Mouse (Mus musculus): Measurements from ENCODE around the gene Midn. TPM values are rescaled to one million over a fixed set of nuclear protein-coding genes. Genes with fewer than 3 reads are reported as not detected.

Gene Midn
- polyA plus RNA-seq, 1 experiment from 2014 or later: 29.5 TPM

- Histone ChIP-seq H3K4me2 (peak overlapping the region; percentile 92), H3K36me3 (replicated peaks) (no peaks in the 10 kb centered on the region), H3K9me3 (no peaks in the 10 kb centered on the region), H3K4me3 (peak overlapping the region; percentile 86), H3K4me1 (peaks cover 43% of the 10 kb centered on the region), H3K27me3 (replicated peaks) (no peaks in the 10 kb centered on the region), H3K27ac (peak overlapping the region; percentile 84), H3K9ac (peak overlapping the region; percentile 82)
- WGBS: under 1% methylated on average over 63 of the region's 63 CpGs
- 0 out of 2 replicates have a peak, but pooled peaks have one; percentile 4 for ATAC-seq (replicated peaks)
Observed at GRCm38 (mm10) chr10:80115944-80116335, 32.1 kb upstream of the Midn start.

GRCm38 (mm10) chr10:80116563-80116926, 31.5 kb upstream of the Midn start:
- under 1% methylated on average over 27 of the region's 27 CpGs for WGBS
- Histone ChIP-seq H3K4me2 (peak overlapping the region; percentile 92), H3K4me3 (peak overlapping the region; percentile 86), H3K27ac (no peak overlapping the region), H3K9me3 (no peaks in the 10 kb centered on the region), H3K36me3 (replicated peaks) (no peaks in the 10 kb centered on the region), H3K27me3 (replicated peaks) (no peaks in the 10 kb centered on the region), H3K9ac (peak overlapping the region; percentile 82), H3K4me1 (peaks cover 43% of the 10 kb centered on the region)
- ATAC-seq (replicated peaks): no peak

GRCm38 (mm10) chr10:80116927-80117691, 31.0 kb upstream of the Midn start:
- H3K36me3 ChIP-seq (replicated peaks): 0 out of 2 replicates have a peak, but pooled peaks cover 6% of the 10 kb centered on the region
- H3K27me3 ChIP-seq (replicated peaks): no peaks in the 10 kb centered on the region
- peak overlapping the region; percentile 92 for H3K4me2 ChIP-seq
- peaks cover 43% of the 10 kb centered on the region for H3K4me1 ChIP-seq
- peak overlapping the region; percentile 86 for H3K4me3 ChIP-seq
- ATAC-seq (replicated peaks): no peak
- H3K27ac ChIP-seq: peak overlapping the region; percentile 13; the same call in 1 of the 2 replicates
- H3K9me3 ChIP-seq: no peaks in the 10 kb centered on the region
- 6% methylated on average over 30 of the region's 30 CpGs for WGBS
- H3K9ac ChIP-seq: peak overlapping the region; percentile 82

DNA sequence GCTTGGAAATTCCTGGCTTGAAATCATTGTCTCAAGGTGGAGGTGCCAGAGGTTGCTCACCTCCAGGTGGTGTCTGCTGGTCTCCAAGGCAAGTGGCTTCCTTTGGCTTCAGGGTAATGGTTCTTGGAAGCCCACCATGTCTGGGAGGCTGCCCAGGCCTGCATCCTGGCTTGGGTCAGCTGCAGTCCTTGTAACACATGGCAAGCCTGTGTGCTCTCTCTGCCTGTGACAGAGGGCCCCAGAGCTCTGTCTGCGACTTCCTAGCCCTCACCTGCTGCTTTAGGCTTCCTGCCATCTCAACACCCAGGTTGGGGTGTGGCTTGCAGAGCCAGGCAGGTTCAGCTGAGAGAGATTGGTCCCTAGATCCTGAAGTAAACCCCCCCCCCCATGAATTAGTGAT, 30.3 kb upstream of the Midn start:
- Histone ChIP-seq H3K4me3 (peak overlapping the region; percentile 86), H3K9me3 (no peaks in the 10 kb centered on the region), H3K4me1 (peaks cover 43% of the 10 kb centered on the region), H3K36me3 (replicated peaks) (0 out of 2 replicates have a peak, but pooled peaks cover 7% of the 10 kb centered on the region), H3K27me3 (replicated peaks) (no peaks in the 10 kb centered on the region), H3K27ac (no peak overlapping the region; the same call in 1 of the 2 replicates), H3K4me2 (peak overlapping the region; percentile 92), H3K9ac (peak overlapping the region; percentile 33)
- 73% methylated on average over 1 of the region's 1 CpGs for WGBS
- no peak for ATAC-seq (replicated peaks)

DNA sequence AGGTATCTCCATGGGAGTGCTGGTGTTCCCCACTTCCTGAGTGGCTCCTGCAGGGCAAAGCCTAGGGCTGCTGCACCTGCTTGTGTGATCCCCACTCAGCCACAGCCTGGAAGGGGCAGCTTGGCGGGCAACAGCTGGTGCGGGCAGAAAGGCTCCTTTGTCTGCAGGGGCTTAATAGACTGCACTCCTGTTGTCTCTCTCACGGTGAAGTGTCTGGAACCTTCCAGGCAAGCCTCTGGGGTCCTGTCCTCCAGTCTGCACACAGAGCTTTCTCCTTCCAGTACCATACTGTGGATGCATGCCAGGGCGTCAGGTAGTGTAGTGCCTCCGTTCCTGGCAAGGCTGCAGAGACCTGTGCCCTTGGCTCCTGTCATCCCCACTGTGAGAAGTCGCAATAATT, 29.5 kb upstream of the Midn start:
- peak overlapping the region; percentile 86; the same call in 1 of the 2 replicates for H3K4me3 ChIP-seq
- H3K4me1 ChIP-seq: peaks cover 43% of the 10 kb centered on the region
- 49% methylated on average over 6 of the region's 6 CpGs for WGBS
- H3K4me2 ChIP-seq: peak overlapping the region; percentile 92
- H3K9ac ChIP-seq: peak overlapping the region; percentile 34; the same call in 1 of the 2 replicates
- H3K27me3 ChIP-seq (replicated peaks): no peaks in the 10 kb centered on the region
- H3K36me3 ChIP-seq (replicated peaks): 0 out of 2 replicates have a peak, but pooled peaks cover 7% of the 10 kb centered on the region
- H3K27ac ChIP-seq: no peak overlapping the region
- no peaks in the 10 kb centered on the region for H3K9me3 ChIP-seq
- no peak for ATAC-seq (replicated peaks)

DNA sequence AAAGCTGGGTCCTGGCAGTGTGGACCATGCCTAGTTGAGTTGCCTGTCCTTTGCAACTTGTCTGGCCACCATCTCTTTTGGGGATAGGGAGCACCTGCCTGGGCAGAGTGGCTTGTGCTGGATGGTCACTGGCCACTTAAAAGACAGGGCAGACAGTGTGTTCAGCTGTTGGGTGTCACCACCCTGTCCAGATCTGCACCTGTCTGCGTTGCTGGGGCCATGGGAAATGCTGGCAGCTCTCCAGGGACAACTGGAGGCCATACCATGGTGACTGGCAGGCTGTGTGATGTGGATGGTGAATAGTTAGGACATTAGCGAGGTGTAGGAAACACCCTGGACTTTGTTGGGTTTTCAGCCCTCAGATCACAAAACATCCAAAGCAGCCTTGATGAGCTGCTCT, 27.9 kb upstream of the Midn start:
- 74% methylated on average over 2 of the region's 2 CpGs for WGBS
- no peaks in the 10 kb centered on the region for H3K9me3 ChIP-seq
- peaks cover 7% of the 10 kb centered on the region; the same call in 1 of the 2 replicates for H3K36me3 ChIP-seq (replicated peaks)
- ATAC-seq (replicated peaks): no peak
- no peak overlapping the region for H3K4me2 ChIP-seq
- H3K27ac ChIP-seq: no peak overlapping the region
- no peaks in the 10 kb centered on the region for H3K27me3 ChIP-seq (replicated peaks)
- H3K4me3 ChIP-seq: no peak overlapping the region
- H3K4me1 ChIP-seq: peaks cover 37% of the 10 kb centered on the region
- peak overlapping the region; percentile 4; the same call in 1 of the 2 replicates for H3K9ac ChIP-seq

DNA sequence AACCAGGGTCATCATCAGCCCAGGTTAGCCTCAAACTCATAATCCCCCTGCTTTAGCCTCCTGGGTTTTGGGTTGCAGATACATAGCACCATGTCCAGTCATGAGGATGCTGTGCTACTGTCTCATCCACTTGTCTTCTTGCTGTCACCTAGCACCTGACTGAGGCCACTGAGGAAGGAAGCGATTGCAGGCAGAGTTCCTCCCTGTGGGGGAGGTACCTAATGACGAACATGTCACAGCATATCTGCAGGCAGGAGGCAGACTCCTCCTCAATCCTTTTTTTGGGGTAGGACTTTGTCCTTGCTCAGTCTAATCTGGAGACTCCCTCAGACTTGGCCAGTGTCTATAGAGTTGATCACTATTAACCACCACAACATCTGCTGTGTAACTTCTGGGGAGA, 26.4 kb upstream of the Midn start:
- ATAC-seq (replicated peaks): no peak
- WGBS: 94% methylated on average over 2 of the region's 2 CpGs
- Histone ChIP-seq H3K9ac (no peak overlapping the region), H3K36me3 (replicated peaks) (peaks cover 17% of the 10 kb centered on the region), H3K27ac (no peak overlapping the region), H3K4me1 (peaks cover 34% of the 10 kb centered on the region), H3K4me2 (no peak overlapping the region), H3K9me3 (no peaks in the 10 kb centered on the region), H3K4me3 (no peak overlapping the region), H3K27me3 (replicated peaks) (no peaks in the 10 kb centered on the region)

GRCm38 (mm10) chr10:80123932-80124562, 24.0 kb upstream of the Midn start:
- Histone ChIP-seq H3K36me3 (replicated peaks) (peaks cover 38% of the 10 kb centered on the region), H3K4me1 (peaks cover 10% of the 10 kb centered on the region)

DNA sequence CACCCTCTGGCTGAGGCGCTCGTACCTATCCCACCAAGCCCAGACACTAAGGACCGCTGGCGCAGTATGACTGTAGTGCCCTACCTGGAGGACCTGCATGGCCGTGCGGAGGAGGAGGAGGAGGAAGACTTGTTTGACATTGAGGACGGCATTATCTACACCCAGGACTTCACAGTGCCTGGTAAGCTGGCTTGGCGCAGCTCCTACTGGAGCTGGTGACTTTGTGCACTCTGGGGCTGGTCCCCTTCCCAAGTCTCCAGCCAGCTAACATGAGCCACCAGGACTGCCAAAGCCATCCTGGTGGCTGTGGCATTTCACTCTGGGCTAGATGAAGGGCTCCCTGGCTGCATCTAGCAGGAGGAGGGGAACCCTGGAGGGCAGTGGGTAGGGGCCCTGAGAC, 20.2 kb upstream of the Midn start:
- H3K4me2 ChIP-seq: no peak overlapping the region
- 92% methylated on average over 8 of the region's 8 CpGs for WGBS
- no peak for ATAC-seq (replicated peaks)
- H3K36me3 ChIP-seq (replicated peaks): peaks cover 57% of the 10 kb centered on the region
- H3K4me1 ChIP-seq: peaks cover 14% of the 10 kb centered on the region
- no peaks in the 10 kb centered on the region for H3K9me3 ChIP-seq
- no peaks in the 10 kb centered on the region for H3K27me3 ChIP-seq (replicated peaks)
- no peak overlapping the region for H3K27ac ChIP-seq
- H3K4me3 ChIP-seq: no peak overlapping the region
- H3K9ac ChIP-seq: no peak overlapping the region

More at GRCm38 (mm10) chr10:80123932-80124562, 24.0 kb upstream of the Midn start:
- Histone ChIP-seq H3K4me2 (no peak overlapping the region), H3K27me3 (replicated peaks) (no peaks in the 10 kb centered on the region), H3K9me3 (no peaks in the 10 kb centered on the region), H3K9ac (no peak overlapping the region), H3K27ac (no peak overlapping the region), H3K4me3 (no peak overlapping the region)
- 92% methylated on average over 9 of the region's 9 CpGs for WGBS
- no peak for ATAC-seq (replicated peaks)

- H3K9ac ChIP-seq: no peak overlapping the region
- peaks cover 18% of the 10 kb centered on the region for H3K4me1 ChIP-seq
- no peak overlapping the region for H3K4me2 ChIP-seq
Observed at GRCm38 (mm10) chr10:80129846-80130245, 18.2 kb upstream of the Midn start.

DNA sequence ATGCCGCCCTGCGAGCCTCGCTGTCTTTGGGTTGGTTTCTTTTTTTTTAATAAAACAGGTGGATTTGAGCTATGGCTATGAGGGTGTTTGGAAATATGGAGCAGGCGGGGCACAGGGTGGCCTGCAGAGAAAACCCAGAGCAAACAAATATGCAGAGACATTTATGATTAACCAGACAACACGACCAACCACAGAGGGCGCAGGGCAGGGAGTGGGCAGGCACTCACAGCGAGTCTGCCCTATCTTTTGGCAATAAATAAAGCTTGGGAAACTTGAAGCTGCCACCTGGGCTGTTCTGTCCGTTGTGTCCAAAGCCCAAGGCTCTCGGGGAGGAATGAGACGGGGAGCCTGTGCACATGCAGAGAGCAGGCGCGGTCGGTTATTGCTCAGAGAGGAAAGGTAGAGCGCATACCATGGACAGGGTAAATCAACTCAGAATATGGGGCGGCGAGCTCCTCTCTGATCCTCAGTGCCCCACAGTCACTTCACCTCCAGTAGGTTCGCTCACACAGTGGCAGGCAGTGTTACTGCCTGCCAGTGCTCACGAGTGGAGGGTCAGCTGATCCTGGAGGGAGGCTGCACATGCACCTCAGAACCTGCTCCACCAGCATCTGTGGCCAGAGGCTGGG, 17.6 kb upstream of the Midn start:
- Histone ChIP-seq H3K9ac (no peak overlapping the region), H3K4me1 (peaks cover 18% of the 10 kb centered on the region), H3K4me2 (no peak overlapping the region), H3K27me3 (replicated peaks) (no peaks in the 10 kb centered on the region), H3K9me3 (no peaks in the 10 kb centered on the region), H3K4me3 (no peak overlapping the region), H3K27ac (peak overlapping the region; percentile 2; the same call in 1 of the 2 replicates), H3K36me3 (replicated peaks) (peaks cover 82% of the 10 kb centered on the region)
- no peak for ATAC-seq (replicated peaks)
- WGBS: 85% methylated on average over 18 of the region's 18 CpGs

More at GRCm38 (mm10) chr10:80129846-80130245, 18.2 kb upstream of the Midn start:
- Histone ChIP-seq H3K4me3 (no peak overlapping the region), H3K9me3 (no peaks in the 10 kb centered on the region), H3K27ac (no peak overlapping the region), H3K36me3 (replicated peaks) (peaks cover 75% of the 10 kb centered on the region), H3K27me3 (replicated peaks) (no peaks in the 10 kb centered on the region)
- no peak for ATAC-seq (replicated peaks)
- WGBS: 96% methylated on average over 9 of the region's 9 CpGs

GRCm38 (mm10) chr10:80131316-80131951, 16.6 kb upstream of the Midn start:
- peak overlapping the region; percentile 2; the same call in 1 of the 2 replicates for H3K27ac ChIP-seq

More at GRCm38 (mm10) chr10:80131316-80131951, 16.6 kb upstream of the Midn start:
- H3K4me1 ChIP-seq: peaks cover 22% of the 10 kb centered on the region
- peak; percentile 62 for ATAC-seq (replicated peaks)
- H3K4me2 ChIP-seq: peak overlapping the region; percentile 12
- WGBS: 14% methylated on average over 55 of the region's 55 CpGs
- no peak overlapping the region for H3K9ac ChIP-seq
- H3K4me3 ChIP-seq: 0 out of 2 replicates have a peak overlapping the region, but pooled peaks have one; percentile 8
- H3K27me3 ChIP-seq (replicated peaks): no peaks in the 10 kb centered on the region
- peaks cover 75% of the 10 kb centered on the region for H3K36me3 ChIP-seq (replicated peaks)
- no peaks in the 10 kb centered on the region for H3K9me3 ChIP-seq
